Mouse (Mus musculus) heart, postnatal 10 days (tissue): ENCODE measurements around the gene Galm. TPM values are rescaled to one million over a fixed set of nuclear protein-coding genes. Genes with fewer than 3 reads are reported as not detected.

ENCODE experiments used
- DNase-seq, 2 experiments: peaks; one replicate each; pipeline ENCODE4 v3.0.0; 2021
- intact Hi-C: fragments of 180-260 bp; cut with DNase I; formaldehyde crosslinking; loops from one replicate; pipeline ENCODE4 v1.15.1; 2025
- total RNA-seq, 2 experiments: library from RNA; stranded (reverse); gene quantifications; 2 replicates each; pipeline ENCODE4 v1.2.3; 2021

Gene Galm
- 1 to 10 TPM; 8.0 to 9.2 TPM for total RNA-seq

DNA sequence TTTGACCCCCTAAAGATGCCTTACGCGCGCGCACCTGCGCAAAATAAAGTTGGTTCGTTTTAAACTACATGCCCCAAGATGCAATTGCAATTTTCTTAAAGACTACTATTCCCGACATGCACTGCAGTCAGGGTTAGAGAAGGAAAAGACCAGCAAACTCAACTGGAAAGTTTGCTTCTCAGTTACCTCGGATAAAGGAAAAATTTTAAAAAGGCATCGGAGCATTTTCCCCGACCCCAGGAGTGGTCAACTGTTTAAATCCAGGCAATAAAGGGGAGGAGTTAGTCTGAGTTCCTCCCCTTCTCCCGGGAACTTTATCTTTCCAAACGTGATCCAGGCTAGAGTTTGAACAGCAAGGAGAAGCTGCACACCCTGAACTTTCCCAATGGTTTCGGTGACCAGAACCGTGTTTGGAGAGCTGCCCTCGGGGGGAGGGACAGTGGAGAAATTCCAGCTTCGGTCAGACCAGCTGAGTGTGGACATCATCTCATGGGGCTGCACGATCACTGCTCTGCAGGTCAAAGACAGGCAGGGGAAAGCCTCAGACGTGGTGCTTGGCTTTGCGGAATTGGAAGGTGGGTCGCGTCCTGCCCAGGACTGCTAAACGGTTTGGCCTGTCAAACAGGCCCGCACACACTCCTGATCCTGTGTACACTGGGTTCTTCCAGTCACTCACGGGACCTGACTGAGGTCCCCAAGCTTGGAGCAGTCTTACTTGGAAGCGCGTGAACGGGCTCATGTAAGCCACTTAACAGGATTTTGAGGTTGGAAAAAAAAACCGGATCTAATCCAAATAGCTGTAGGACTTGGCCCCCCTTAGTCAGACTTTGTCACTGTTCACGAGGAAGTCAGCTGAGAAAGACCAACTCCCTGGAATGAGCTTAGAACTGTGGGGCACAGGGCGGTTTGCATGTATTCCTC is at the start of gene Galm:
Gene Galm, plus strand, starts transcription at position 141 of the 921 bp plus-strand sequence.
- intact Hi-C loops, result loop anchor here (5.0 kb wide), 1 partner anchor 65 kb away; the partner anchor contains the start of gene Hnrnpll

DNA sequence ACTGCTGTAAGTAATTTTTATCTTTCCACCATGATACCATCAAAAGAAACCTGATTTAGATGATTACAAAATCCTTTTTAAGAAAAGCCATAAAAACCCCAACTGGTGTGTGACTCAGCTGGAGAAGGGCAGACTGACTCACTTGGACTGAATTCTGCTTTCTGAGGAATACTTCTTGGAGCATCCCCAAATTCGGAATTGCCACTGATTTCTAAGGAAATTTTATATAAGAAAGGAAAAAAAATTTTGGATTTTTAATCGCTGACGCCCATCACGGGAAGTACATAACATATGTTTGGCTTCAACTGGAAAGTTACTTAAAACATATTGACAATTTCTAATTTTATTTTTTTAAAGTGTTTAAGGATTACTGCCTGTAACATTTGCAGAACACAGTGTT is 48.5 kb upstream of the Galm start:
- intact Hi-C loops, result no loop called here
- no peak for DNase-seq

More for the DNA sequence above, at the start of gene Galm:
- peak; percentile 82 to 85 for DNase-seq

DNA sequence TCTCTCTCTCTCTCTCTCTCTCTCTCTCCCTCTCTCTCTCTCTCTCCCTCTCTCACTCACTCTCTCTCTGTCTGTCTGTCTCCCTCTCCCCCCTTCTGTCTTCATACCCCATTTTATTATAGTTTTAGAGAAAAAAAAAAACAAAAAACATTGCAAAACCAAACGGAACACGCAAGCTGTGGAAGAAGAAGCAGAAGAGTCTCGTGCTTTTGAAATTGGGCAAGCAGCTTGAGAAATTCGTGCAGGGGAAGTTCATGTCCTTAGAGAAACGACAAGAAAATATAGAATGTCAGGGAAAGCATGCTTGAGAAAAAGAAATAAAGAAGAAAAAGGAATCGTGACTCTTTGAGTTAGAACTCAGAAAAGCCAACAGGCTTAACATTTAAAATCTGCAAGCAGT is 44.0 kb upstream of the Galm start:
- DNase-seq, result no peak
- intact Hi-C loops, result no loop called here

DNA sequence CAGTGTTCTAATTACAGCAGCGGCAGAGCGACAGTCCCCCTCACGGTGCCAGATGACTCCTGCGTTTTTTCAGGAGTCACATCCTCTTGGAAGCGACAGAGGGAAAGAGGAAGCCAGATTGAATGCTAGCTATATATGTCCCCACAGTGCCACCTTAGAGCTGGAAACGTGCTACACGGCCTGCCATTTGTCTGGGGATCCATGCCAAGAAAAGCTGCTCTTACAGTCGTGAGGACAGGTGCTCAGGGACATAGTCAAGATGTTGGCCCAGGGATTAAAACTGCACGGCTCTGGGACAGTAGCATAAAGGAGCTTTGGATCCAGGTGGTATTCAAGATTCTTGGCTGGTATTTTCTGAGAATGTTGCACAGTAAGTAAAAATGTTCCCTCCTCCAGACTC is 42.8 kb upstream of the Galm start:
- peak; percentile 13 to 16 for DNase-seq
- intact Hi-C loops, result no loop called here

DNA sequence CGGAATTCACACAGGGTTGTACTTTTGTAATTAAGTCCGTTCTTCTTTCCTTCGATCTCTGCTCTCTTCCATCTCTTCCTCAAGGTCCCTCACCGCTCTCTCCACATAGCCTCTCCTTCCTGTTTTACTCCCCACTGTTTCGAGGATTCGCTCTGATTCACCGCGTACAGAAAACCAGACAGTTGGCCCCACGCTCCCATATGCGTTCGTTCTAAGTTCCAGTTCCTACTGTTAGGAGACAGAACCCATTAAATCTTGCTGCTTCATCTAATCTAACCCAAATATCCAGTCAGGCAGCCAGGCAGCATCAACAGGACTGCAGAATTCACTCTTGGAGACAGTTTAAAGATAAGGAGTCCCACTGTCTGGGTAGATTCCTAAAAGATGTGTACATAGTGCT is 40.7 kb upstream of the Galm start:
- intact Hi-C loops, result no loop called here
- no peak for DNase-seq

DNA sequence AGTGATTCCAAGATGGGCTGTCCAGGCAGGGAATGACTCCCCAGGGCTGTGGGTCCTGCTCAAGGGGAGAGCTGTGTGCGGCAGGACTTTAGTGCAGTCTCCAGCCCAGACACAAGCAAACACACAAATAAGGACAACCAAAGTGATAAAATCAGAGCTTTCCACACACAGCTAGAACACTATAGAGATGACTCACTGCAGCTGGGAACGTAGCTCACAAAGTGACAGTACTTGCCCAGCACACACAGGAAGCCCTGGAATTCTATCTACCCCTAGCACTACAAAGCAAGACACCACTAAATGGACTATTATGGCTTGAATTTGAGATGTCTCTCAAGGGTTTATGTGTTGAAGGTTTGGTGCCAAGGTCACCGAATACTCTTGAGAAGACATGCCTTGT is 39.1 kb upstream of the Galm start:
- intact Hi-C loops, result no loop called here
- no peak for DNase-seq

DNA sequence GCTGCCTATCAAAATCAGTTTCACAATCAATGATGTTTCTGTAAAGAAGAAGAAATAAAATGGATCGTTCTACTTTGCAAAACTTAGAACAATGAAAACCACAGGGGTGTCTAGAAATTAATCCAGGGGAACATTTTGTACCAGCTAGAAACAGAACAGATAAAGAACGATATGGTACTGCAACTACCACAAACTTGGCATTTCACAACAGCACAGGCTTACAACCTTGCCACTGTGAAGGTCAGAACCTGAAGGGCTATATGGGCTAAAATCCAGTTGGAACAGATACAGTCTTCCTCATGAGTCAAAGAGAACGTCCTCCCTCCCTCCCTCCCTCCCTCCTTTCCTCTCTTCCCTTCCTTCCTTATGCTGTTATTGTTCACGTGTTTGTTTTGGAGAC is 36.7 kb upstream of the Galm start:
- intact Hi-C loops, result no loop called here
- DNase-seq, result peak in 1 of 2 experiments; percentile 14

DNA sequence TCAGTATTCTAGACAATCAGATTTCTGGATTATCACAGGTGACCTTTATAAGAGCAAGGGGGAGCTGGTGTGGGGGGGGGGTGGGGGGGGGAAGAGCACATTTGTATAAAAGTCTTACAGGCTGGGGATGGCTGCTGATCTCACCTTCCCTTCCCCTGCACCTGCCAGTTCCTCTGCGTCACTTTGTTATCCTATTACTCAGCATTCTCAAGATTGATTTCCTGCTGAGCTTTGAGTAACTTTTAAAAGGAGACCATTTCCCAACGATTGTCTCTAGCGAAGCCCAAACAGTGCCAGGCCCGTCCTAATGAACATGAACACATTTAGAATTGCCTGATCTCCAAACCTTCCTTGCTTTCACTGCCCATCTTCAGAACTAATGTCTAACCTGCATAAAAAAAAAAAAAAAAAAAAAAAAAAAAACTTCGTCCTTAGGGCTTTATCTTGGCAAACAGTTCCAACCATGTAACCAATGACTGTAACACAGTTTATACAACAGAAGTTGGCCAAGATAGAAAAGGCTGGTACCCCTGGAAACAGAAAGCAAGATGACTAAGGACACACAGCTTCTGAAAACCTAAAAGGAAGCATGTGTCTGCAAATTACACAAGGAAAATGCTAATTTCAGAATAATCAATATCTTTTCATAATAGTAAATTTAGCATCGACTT is 35.3 kb upstream of the Galm start:
- intact Hi-C loops, result no loop called here
- DNase-seq, result no peak

DNA sequence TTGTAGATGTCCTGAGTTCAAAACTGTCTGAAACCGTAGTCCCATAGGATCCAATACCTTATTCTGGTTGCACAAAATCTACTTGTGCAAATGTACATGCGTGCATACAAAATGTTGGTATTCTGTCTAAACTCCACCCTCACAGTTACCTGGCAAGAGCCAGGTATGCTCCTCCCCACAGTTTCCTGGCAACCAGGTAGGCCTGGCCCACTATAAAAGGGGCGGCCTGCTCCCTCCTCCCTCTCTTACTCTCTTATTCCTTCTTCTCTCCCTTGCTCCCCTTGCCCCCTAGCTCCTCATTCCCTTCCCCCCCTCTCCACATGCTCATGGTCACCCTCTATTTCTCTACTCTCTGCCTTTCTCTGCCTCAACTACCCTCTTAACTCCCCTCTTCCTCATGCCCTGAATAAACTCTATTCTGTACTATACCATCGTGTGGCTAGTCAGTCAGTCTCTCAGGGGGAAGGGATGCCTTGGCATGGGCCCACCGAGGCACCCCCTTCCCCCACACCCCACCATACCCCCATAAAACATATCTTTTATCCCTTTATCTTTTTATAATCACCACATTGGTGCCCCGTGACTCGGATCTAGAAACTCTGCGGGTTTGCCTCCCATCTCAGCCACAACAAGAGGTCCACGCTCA is 31.9 kb upstream of the Galm start:
- intact Hi-C loops, result no loop called here
- no peak for DNase-seq

DNA sequence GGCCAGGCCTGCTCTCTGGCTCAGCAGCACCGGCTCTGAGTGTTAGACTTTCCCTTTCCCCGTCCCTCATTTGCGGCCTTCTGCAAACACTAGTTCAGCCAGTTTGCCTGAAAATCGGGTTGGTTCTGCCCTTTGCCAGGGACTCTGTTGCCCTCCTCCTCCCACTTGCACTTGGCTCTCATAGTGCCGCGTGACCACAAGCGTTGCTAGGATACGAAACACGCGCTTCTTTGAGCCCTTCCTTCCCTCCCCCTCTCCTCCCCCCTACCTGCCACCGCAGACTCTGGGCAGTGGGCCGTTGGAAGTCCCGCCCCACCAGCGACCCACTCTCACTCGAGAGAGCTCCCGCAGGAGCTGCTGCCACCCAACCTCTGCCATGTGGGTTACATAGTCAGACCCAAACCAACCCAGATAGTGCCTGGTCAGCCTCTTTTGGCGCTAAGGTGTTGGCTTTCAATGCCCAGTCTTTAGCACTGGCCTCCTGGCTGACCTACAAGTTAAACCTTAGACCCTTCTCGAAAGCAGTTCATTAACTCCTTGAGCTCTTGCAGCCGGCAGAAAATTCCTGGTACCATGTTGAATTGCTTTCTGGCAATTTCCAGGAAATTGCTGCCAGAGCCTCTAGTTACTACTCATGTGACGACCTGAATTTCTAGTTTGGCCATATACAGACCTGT is 31.1 kb upstream of the Galm start:
- peak; percentile 52 to 56 for DNase-seq
- intact Hi-C loops, result no loop called here

DNA sequence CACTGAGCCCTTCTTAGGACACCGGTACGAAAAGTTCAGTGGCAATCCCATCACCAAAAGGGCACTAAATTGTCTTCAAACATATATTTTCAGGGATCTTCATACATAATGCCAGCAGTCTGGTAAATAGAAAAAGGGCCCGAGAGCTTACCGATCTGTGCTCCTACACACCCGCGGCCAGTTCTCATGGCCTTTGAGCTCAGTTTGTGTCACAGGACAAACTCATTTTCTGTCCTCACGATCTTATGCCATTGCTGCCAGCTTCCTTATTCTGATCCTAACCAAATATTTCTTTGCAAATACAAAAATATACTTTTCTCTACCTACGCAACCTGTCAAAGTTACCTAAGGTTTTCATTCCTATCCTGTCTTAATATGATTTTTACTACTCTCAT is 30.6 kb upstream of the Galm start:
- intact Hi-C loops, result no loop called here
- no peak for DNase-seq

DNA sequence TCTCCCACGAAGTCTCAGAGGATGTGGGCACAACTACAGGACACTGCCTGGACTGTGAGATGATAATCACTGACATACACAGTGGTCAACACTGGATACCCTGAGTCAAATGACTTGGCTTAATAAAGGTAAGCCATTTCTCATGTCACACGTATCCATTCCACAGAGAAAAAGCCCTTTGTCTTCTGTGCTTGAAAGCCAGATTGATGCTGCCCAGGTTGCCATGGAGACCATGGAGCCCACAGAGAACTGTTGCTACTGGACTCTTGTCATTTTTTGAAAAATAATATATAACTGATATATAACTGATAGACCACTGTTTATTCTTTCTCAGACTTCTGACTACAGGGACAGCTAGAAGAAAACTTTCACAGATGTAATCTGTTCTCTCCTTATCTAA is 30.1 kb upstream of the Galm start:
- no peak for DNase-seq
- intact Hi-C loops, result no loop called here

DNA sequence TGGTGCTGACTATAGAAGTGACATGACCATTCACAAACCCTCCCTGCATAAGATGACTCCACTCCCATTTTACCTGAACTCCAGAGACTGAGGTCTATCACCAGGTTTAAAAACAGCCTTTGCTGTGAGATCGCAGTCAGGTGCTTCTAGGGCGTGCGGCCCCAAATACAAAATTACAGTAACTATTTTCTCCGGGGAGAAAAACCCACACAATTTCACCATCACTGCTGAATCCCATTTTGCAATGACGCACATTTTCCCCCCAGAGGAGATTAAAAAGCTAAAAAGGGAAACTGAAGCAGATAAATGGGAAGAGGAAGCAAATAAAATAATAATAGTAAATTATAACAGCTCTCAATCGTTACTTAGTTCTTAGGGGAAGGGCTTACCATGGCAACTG is 27.4 kb upstream of the Galm start:
- intact Hi-C loops, result no loop called here
- DNase-seq, result no peak

DNA sequence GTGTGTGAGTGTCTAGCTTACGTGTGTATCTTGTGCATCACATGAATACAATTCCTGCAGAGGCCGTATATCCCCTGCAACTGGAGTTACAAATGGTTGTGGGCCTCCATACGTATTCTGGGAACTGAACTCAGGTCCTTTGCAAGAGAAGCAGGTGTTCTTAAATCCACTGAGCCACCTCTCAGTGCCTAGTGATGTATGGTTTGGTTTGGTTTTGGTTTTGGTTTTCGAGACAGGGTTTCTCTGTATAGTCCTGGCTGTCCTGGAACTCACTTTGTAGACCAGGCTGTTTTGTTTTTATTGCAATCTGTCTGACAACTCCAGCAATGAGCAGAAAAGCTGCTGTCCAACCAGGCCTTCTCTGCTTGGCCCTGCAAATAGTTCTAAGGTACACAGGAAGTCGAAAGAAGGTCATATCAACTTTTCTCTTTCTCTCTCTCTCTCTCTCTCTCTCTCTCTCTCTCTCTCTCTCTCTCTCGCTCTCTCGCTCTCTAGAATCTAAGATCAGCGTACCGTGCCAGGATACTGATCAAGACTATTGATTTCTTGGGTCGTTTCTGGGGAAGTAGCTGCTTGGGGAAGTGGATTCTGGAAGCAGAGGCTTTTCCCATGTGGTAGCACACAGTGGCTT is 21.8 kb upstream of the Galm start:
- DNase-seq, result no peak
- intact Hi-C loops, result no loop called here

DNA sequence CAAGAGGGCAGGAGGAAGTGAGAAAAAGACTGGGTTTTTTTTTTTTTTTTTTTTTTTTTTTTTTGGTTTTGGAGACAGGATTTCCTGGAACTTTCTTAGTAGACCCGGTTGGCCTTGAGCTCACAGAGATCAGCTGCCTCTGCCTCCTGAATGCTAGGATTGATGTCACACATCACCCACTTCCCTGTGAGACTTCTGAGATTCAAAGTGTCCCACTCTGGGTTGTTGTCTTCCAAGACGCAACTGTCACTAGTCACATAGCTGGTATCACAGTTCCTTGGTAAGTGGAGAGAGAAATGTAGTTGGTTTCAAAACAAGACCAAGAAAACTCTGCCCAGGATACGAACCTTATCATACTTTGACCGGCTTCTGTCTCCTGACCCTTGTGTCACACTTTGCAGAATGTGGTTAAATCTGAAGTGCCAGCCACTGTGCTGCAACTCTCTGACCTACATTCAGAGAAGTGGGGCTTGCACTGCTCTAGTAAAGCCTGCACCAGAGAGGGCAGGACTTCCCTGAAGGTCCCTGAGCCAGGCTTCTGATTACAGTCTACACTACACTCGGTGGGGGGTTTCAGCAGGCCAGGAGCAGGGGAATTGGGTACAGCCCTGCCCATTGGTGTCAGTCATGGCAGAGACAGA is 14.5 kb upstream of the Galm start:
- intact Hi-C loops, result no loop called here
- DNase-seq, result no peak

DNA sequence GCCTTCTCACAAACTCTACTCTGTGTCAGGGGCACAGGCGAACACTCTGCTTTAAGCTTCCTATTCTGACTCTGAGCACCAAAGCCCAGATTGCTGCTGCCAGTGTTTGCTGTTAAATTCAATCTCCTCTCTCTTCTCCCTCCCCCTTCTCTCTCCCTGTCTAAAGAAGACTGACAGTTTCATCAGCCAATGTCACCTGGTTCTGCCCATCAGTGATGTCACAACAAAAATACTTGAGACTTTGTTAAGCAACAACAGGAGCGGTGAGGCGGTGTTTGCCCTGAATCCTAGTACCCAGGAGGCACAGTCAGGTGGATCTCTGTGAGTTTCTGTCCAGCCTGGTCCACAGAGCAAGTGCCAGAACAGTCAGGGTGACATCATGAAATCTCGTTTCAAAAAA is 13.8 kb upstream of the Galm start:
- DNase-seq, result no peak
- intact Hi-C loops, result no loop called here

DNA sequence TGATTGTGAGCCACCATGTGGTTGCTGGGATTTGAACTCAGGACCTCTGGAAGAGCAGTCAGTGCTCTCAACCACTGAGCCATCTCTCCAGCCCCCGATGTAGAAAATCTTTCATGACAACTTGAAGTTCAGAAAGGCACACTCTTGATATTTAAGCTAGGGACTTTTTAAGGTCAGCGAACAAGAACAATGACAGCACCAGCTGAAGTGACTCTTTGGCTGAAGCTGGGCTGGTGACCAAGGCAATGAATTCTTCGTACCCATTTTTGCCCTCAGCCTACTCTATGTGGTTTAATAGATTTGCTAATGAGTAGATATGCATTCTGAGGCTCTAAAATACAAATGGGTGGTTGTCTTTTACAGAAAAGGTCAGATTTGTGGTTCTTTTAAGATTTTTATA is 6.9 kb upstream of the Galm start:
- intact Hi-C loops, result loop anchor here (5.0 kb wide), 1 partner anchor 48 kb away; no protein-coding TSS in a partner anchor
- no peak for DNase-seq

DNA sequence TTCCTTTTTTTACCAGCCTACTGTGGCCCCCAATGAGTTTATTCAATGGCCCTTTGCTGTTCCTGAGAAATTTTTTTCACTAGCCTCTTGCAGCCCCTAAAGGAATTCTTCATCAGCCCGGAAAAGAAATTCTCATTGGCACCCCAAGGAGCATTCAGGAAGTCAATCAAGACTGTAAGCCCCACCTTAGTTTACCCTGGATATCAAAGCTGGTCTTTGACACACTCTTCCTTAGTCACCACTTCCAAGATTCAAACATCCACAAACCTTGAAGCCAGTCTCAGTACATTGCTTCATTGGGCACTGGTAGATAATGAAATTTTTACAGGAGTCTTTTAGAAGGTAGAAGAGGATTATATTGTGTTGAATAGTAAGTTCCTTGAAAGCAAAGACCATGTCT is 5.4 kb upstream of the Galm start:
- no peak for DNase-seq
- intact Hi-C loops, result loop anchor here (5.0 kb wide), 1 partner anchor 50 kb away; no protein-coding TSS in a partner anchor

DNA sequence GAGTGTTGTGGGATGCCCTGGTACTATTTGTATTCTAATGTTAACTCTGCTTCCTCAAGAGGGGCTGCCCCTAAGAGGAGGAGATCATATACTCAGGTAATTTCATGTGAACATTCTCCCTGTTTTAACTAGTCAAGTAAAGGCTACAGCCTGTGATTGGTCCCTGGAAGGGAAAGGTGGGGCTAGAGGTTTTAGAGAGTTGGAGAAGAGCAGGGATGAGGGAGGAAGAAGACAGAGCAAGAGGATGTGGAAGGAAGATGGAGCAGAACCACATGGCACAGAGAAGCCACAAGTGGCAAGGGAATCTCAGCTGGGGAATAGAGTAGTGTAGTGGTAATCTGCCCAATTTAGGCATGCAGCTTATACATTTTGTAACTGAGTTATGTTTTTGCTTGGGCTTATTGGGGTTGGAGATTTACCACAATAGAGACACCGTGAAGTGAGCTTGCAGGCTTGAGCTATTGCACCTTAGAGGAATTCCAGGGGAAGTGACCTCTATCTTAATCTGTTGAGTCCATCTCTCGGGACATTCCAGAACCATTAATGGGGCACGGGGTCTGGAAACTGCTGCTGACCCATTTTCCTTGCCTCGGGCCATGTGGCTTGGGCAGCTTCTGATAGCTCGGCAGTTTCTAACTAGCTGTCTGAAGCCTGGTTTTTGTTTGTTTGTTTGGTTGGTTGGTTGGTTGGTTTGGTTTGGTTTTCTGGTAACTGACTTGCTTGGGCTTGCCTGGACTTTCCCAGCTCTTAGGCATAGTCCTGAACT is 2.1 kb upstream of the Galm start:
- intact Hi-C loops, result loop anchor here (5.0 kb wide), 2 partner anchors 53 to 63 kb away; partner anchors contain the start of gene Hnrnpll
- no peak for DNase-seq
